Mouse (Mus musculus) small intestine, adult 2 months (tissue): Measurements from ENCODE around the gene Gm4792. TPM values are rescaled to one million over a fixed set of nuclear protein-coding genes. Genes with fewer than 3 reads are reported as not detected.

Experiments
- H3K27ac ChIP-seq: fragments of 200-500 bp; 2 replicates; pipeline ENCODE4 v1.5.1; 2012; ENCODE audit warnings: low read depth, low read length, control low read depth, inconsistent platforms; ENCODE audit not compliant: insufficient read depth
- H3K27me3 ChIP-seq: fragments of 200-500 bp; 2 replicates; pipeline ENCODE4 v1.6.1; 2012; ENCODE audit warnings: mild to moderate bottlenecking, moderate library complexity, low read length, inconsistent platforms; ENCODE audit not compliant: control insufficient read depth, insufficient read depth
- H3K36me3 ChIP-seq: fragments of 200-500 bp; 2 replicates; pipeline ENCODE4 v1.6.1; 2012; ENCODE audit warnings: mild to moderate bottlenecking, low read length, control low read depth, inconsistent platforms; ENCODE audit not compliant: control insufficient read depth, insufficient read depth
- H3K4me1 ChIP-seq: fragments of 200-500 bp; 2 replicates; pipeline ENCODE4 v1.6.1; 2012; ENCODE audit warnings: low read length, inconsistent platforms, mixed read lengths; ENCODE audit not compliant: control insufficient read depth, insufficient read depth, insufficient read length
- H3K4me3 ChIP-seq: fragments of 200-500 bp; 2 replicates; pipeline ENCODE4 v1.5.1; 2012; ENCODE audit warnings: low read depth, mild to moderate bottlenecking, control low read depth, inconsistent platforms, low read length, moderate library complexity
- CTCF ChIP-seq: fragments of 200-500 bp; IDR thresholded peaks from 2 replicates; pipeline ENCODE4 v1.5.1; 2012; ENCODE audit warnings: low read depth, mild to moderate bottlenecking, control low read depth, inconsistent platforms, low read length, moderate library complexity, mixed read lengths; ENCODE audit not compliant: insufficient replicate concordance, insufficient read length; ENCODE audit errors: extremely low read depth
- POLR2A ChIP-seq: fragments of 200-500 bp; IDR thresholded peaks from 2 replicates; pipeline ENCODE4 v1.6.1; 2012; ENCODE audit warnings: low read depth, mild to moderate bottlenecking, control low read depth, inconsistent platforms, low read length, moderate library complexity
- WGBS: fragments of 180-500 bp; shearing (Covaris S2); methylation state at CpG from one replicate; pipeline ENCODE4 v1.1.7; 2018; 5-methylcytosine and 5-hydroxymethylcytosine counted together
- polyA plus RNA-seq: library from polyadenylated mRNA; depleted of rRNA; stranded (reverse); fragments of >200 nt; gene quantifications from 2 replicates; pipeline ENCODE4 v1.2.3, GENCODE M21; 2012; rRNA removed

Gm4792 gene
- polyA plus RNA-seq, 1 experiment: not detected

DNA sequence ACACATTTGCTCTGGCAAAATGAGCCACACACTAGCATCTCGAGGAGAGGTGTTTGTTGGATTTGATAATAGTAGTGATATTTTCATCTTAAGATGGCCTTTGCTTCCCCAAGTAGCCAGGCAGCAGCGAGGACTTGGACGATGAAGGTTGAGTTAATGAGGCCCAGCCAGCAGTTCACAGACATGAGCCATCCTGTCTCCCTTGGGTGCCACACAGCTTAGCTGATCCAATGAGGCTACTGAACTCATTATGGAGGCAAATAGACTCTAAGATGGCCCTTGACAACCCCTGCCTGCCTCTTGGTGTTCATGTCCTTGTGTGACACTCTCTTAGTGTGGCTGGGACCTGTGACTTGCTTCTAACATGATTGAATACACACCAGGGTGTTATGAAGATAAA, 43.7 kb downstream of the Gm4792 start:
- TF ChIP-seq CTCF (no peak), POLR2A (no peak)
- Histone ChIP-seq H3K27ac (no peak overlapping the region), H3K4me3 (no peak overlapping the region), H3K36me3 (no peaks in the 10 kb centered on the region), H3K4me1 (peaks cover 3% of the 10 kb centered on the region; the same call in 1 of the 2 replicates), H3K27me3 (no peaks in the 10 kb centered on the region)
- 56% methylated on average over 3 of the region's 3 CpGs for WGBS

DNA sequence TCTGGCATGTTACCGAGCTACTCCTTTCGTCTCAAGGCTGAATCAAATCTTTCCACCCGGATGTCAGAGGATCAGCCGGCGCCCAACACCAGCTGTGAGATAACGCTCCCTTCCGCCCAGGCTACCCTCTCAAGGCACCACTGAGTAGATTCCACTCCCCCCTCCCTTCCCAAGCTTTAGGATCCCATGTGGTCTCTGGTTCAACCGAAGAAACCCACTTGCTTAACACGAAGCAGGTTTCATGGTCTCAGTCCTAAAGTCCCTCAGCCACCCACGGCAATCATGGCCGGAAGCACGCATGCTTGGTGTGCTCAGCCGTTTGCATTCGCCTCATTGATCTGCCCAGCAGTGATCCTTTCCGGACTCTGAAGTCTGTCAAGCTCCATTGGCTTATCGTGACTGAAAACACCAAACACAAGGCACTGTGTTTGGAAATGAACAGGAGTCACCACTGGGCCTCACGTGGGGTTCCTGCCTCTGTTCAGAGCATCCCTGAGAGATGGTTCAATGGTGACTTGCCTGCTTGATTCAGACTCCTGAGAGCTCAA, 45.2 kb downstream of the Gm4792 start:
- no peak for TF ChIP-seq POLR2A
- no peak for TF ChIP-seq CTCF
- H3K4me1 ChIP-seq: peaks cover 3% of the 10 kb centered on the region; the same call in 1 of the 2 replicates
- no peaks in the 10 kb centered on the region for H3K36me3 ChIP-seq
- WGBS: 87% methylated on average over 17 of the region's 17 CpGs
- H3K27me3 ChIP-seq: no peaks in the 10 kb centered on the region
- H3K4me3 ChIP-seq: no peak overlapping the region
- no peak overlapping the region for H3K27ac ChIP-seq

DNA sequence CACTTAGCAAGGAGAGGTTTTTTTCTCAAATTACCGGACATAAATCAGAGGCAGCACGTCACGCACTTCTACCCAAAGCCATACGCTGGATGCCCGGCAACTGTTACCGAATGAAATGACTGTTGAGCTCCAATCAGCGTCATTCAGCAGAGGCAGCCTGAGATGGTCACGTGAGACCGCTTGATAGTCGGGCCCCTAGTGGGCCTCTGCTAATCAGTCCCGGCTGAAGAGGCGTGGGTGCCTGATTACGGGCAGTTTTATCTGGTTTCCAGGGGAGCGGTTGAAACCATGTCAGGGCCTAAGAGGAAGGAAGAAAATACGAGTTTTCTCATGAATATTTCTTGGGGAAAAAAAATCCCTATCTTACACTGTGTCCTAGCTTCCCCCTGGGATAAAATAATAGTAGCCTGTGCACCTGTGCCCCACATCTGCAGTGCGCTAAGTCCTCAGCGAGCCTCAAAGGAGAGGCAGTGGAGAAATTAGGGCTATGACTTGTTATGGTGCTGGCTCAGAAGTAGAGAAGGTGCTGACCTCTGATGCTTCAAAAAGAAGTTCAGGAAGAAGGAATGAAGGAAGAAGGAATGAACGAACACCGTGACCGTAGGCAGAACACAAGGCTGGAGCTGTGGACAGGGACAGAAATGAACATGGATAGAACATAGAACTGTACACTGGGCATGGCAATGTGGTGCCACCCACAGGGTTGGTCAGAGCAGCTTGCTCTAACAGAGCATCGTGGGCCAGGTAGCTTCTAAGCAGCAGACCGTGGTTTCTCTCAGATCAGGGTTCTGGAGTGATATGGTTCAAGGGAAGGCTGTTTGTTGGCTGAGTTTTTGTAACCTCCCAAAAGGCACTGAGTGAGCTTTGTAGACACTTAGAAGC, 48.7 kb downstream of the Gm4792 start:
- TF ChIP-seq POLR2A (no peak), CTCF (no peak)
- peaks cover 3% of the 10 kb centered on the region; the same call in 1 of the 2 replicates for H3K4me1 ChIP-seq
- no peaks in the 10 kb centered on the region for H3K36me3 ChIP-seq
- H3K27ac ChIP-seq: no peak overlapping the region
- 26% methylated on average over 22 of the region's 22 CpGs for WGBS
- H3K27me3 ChIP-seq: no peaks in the 10 kb centered on the region
- H3K4me3 ChIP-seq: no peak overlapping the region

DNA sequence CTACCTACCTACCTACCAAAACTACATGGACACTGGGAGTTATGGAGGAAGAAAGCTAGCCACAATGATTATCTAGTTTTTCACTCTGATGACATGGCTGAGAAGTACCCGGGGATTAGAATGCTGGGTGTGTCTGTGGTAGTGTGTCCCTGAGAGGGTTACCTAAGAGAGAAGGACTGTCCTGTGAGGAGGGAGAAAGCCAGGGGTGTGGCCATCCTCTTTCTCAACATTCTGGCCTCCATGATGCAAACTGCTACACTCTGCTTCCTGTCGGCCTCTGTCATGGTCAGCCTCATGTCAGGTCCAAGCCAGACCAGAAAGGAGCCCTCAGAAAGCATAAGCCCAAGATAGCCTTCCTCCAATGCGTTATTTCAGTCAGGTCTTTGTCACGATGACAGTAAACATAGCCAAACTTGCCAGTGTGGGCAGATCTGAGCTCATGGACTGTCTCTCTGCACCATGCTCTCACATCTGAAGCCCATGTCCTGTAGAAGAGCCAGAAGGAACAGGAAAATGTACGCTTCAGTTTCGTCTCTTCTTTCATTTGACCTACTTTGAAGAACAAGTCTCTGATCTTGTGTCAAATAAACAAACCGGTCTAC, 50.7 kb downstream of the Gm4792 start:
- TF ChIP-seq POLR2A (no peak), CTCF (no peak)
- H3K4me1 ChIP-seq: peaks cover 3% of the 10 kb centered on the region; the same call in 1 of the 2 replicates
- no peaks in the 10 kb centered on the region for H3K36me3 ChIP-seq
- WGBS: 79% methylated on average over 7 of the region's 7 CpGs
- H3K4me3 ChIP-seq: no peak overlapping the region
- H3K27me3 ChIP-seq: no peaks in the 10 kb centered on the region
- no peak overlapping the region for H3K27ac ChIP-seq

Other genes starting within 250 kb of the Gm4792 start
- gene Nr2c1, start 150.7 kb downstream of the Gm4792 start, polyA plus RNA-seq: 1.0 and 2.8 TPM in 2 replicates
- gene Ndufa12, start 100.0 kb downstream of the Gm4792 start, polyA plus RNA-seq: 36.6 and 40.8 TPM in 2 replicates
- gene Tmcc3, start 13.2 kb upstream of the Gm4792 start, polyA plus RNA-seq: 12.6 and 38.7 TPM in 2 replicates